Mouse (Mus musculus) neural tube, embryonic 13.5 days (tissue): ENCODE data around the gene Cacna1g. TPM values are rescaled to one million over a fixed set of nuclear protein-coding genes. Genes with fewer than 3 reads are reported as not detected.

Experiments used
- ATAC-seq: fragments of 200-750 bp; cut with Nextera tagmentation; 2 replicates; pipeline ENCODE4 v1.8.0; 2017; ENCODE audit warnings: low read depth, mild to moderate bottlenecking, moderate TSS enrichment, moderate library complexity
- H3K27ac ChIP-seq: fragments of 300-500 bp; sonication (generic); replicated peaks from 2 replicates; pipeline ENCODE4 v1.5.1; 2015; ENCODE audit warnings: moderate library complexity, mild to moderate bottlenecking, inconsistent platforms
- H3K27me3 ChIP-seq: fragments of 300-500 bp; sonication (generic); 2 replicates; pipeline ENCODE4 v1.6.1; 2015; ENCODE audit warnings: mild to moderate bottlenecking, inconsistent platforms
- H3K36me3 ChIP-seq: fragments of 300-500 bp; sonication (generic); 2 replicates; pipeline ENCODE4 v1.6.1; 2015; ENCODE audit warnings: mild to moderate bottlenecking, inconsistent platforms
- H3K4me1 ChIP-seq: fragments of 300-500 bp; sonication (generic); replicated peaks from 2 replicates; pipeline ENCODE4 v1.6.1; 2015; ENCODE audit warnings: inconsistent platforms
- H3K4me2 ChIP-seq: fragments of 300-500 bp; sonication (generic); 2 replicates; pipeline ENCODE4 v1.6.1; 2015; ENCODE audit warnings: inconsistent platforms, mild to moderate bottlenecking, moderate library complexity
- H3K4me3 ChIP-seq: fragments of 300-500 bp; sonication (generic); 2 replicates; pipeline ENCODE4 v1.5.1; 2015; ENCODE audit warnings: mild to moderate bottlenecking, inconsistent platforms
- H3K9ac ChIP-seq: fragments of 300-500 bp; sonication (generic); 2 replicates; pipeline ENCODE4 v1.6.1; 2015; ENCODE audit warnings: moderate library complexity, mild to moderate bottlenecking, inconsistent platforms
- H3K9me3 ChIP-seq: fragments of 300-500 bp; sonication (generic); 2 replicates; pipeline ENCODE4 v1.6.1; 2016; ENCODE audit warnings: inconsistent platforms
- WGBS: fragments of 180-500 bp; shearing (Covaris S2); methylation state at CpG from one replicate; pipeline ENCODE4 v1.1.7; 2015; 5-methylcytosine and 5-hydroxymethylcytosine counted together
- polyA plus RNA-seq: library from polyadenylated mRNA; unstranded; fragments of >200 nt; fragmentation: Nextera tagmentation; extraction: Ambion mirVana; gene quantifications from 2 replicates; pipeline ENCODE4 v1.2.1, GENCODE M21; 2015

The Cacna1g gene
- polyA plus RNA-seq, 1 experiment from 2014 or later = 8.9 TPM

- no peak overlapping the region for H3K4me3 ChIP-seq
- ATAC-seq = no peak
- no peaks in the 10 kb centered on the region; the same call in 1 of the 2 replicates for H3K27me3 ChIP-seq
- peaks cover 25% of the 10 kb centered on the region for H3K36me3 ChIP-seq
- peaks cover 60% of the 10 kb centered on the region for H3K4me1 ChIP-seq
- WGBS = 52% methylated on average over 6 of the region's 6 CpGs
- peak overlapping the region; percentile 65; the same call in 1 of the 2 replicates for H3K27ac ChIP-seq
- H3K9me3 ChIP-seq = no peaks in the 10 kb centered on the region
- H3K9ac ChIP-seq = no peak overlapping the region; the same call in 1 of the 2 replicates
- H3K4me2 ChIP-seq = no peak overlapping the region
Measured at GRCm38 (mm10) chr11:94440421-94440820, 33.6 kb downstream of the Cacna1g start.

- peak; percentile 29 for ATAC-seq
- 15% methylated on average over 9 of the region's 9 CpGs for WGBS
- peaks cover 57% of the 10 kb centered on the region for H3K36me3 ChIP-seq
- H3K9ac ChIP-seq = peak overlapping the region; percentile 1; the same call in 1 of the 2 replicates
- peak overlapping the region; percentile 83 for H3K27ac ChIP-seq
- no peaks in the 10 kb centered on the region for H3K9me3 ChIP-seq
- H3K4me2 ChIP-seq = no peak overlapping the region
- no peak overlapping the region for H3K4me3 ChIP-seq
- 0 out of 2 replicates have a peak, but pooled peaks cover 3% of the 10 kb centered on the region for H3K27me3 ChIP-seq
- H3K4me1 ChIP-seq = peaks cover 64% of the 10 kb centered on the region
Measured at GRCm38 (mm10) chr11:94429011-94429651, 44.9 kb downstream of the Cacna1g start.

- Histone ChIP-seq H3K27ac (peak overlapping the region; percentile 83), H3K4me1 (peaks cover 64% of the 10 kb centered on the region), H3K9me3 (no peaks in the 10 kb centered on the region), H3K4me2 (no peak overlapping the region), H3K36me3 (peaks cover 57% of the 10 kb centered on the region), H3K9ac (peak overlapping the region; percentile 34; the same call in 1 of the 2 replicates), H3K4me3 (no peak overlapping the region), H3K27me3 (no peaks in the 10 kb centered on the region)
- WGBS = 15% methylated on average over 4 of the region's 4 CpGs
- peak; percentile 80 for ATAC-seq
Measured at GRCm38 (mm10) chr11:94428091-94428835, 45.7 kb downstream of the Cacna1g start.

GRCm38 (mm10) chr11:94425656-94426055 lies 48.3 kb downstream of the Cacna1g start:
- Histone ChIP-seq H3K4me1 (peaks cover 78% of the 10 kb centered on the region), H3K9ac (no peak overlapping the region), H3K27me3 (no peaks in the 10 kb centered on the region), H3K4me3 (no peak overlapping the region), H3K4me2 (no peak overlapping the region), H3K9me3 (no peaks in the 10 kb centered on the region), H3K36me3 (peaks cover 44% of the 10 kb centered on the region), H3K27ac (no peak overlapping the region)
- WGBS = 61% methylated on average over 14 of the region's 14 CpGs
- ATAC-seq = no peak

- Histone ChIP-seq H3K4me1 (peaks cover 79% of the 10 kb centered on the region), H3K27me3 (no peaks in the 10 kb centered on the region), H3K9ac (no peak overlapping the region), H3K4me2 (no peak overlapping the region), H3K36me3 (peaks cover 44% of the 10 kb centered on the region), H3K27ac (no peak overlapping the region), H3K9me3 (no peaks in the 10 kb centered on the region), H3K4me3 (no peak overlapping the region)
- ATAC-seq = no peak
- 39% methylated on average over 5 of the region's 5 CpGs for WGBS
Measured at GRCm38 (mm10) chr11:94425215-94425614, 48.8 kb downstream of the Cacna1g start.

GRCm38 (mm10) chr11:94424380-94424779 lies 49.6 kb downstream of the Cacna1g start:
- ATAC-seq = no peak
- Histone ChIP-seq H3K4me2 (no peak overlapping the region), H3K9ac (peak overlapping the region; percentile 31; the same call in 1 of the 2 replicates), H3K4me1 (peaks cover 74% of the 10 kb centered on the region), H3K27ac (peak overlapping the region; percentile 13; the same call in 1 of the 2 replicates), H3K9me3 (no peaks in the 10 kb centered on the region), H3K36me3 (peaks cover 39% of the 10 kb centered on the region), H3K4me3 (no peak overlapping the region), H3K27me3 (no peaks in the 10 kb centered on the region; the same call in 1 of the 2 replicates)
- WGBS = 41% methylated on average over 15 of the region's 15 CpGs

- WGBS = 51% methylated on average over 5 of the region's 5 CpGs
Measured at GRCm38 (mm10) chr11:94423855-94424254, 50.1 kb downstream of the Cacna1g start.

GRCm38 (mm10) chr11:94420991-94421390 lies 53.0 kb downstream of the Cacna1g start:
- Histone ChIP-seq H3K4me1 (peaks cover 48% of the 10 kb centered on the region), H3K27me3 (peaks cover 9% of the 10 kb centered on the region), H3K4me2 (no peak overlapping the region), H3K36me3 (peaks cover 53% of the 10 kb centered on the region), H3K9me3 (no peaks in the 10 kb centered on the region), H3K9ac (no peak overlapping the region), H3K4me3 (no peak overlapping the region), H3K27ac (no peak overlapping the region)
- no peak for ATAC-seq
- WGBS = 47% methylated on average over 6 of the region's 6 CpGs

More at GRCm38 (mm10) chr11:94423855-94424254, 50.1 kb downstream of the Cacna1g start:
- ATAC-seq = no peak
- Histone ChIP-seq H3K4me2 (no peak overlapping the region), H3K27ac (peak overlapping the region; percentile 13; the same call in 1 of the 2 replicates), H3K4me1 (peaks cover 71% of the 10 kb centered on the region), H3K9me3 (no peaks in the 10 kb centered on the region), H3K36me3 (peaks cover 39% of the 10 kb centered on the region), H3K27me3 (no peaks in the 10 kb centered on the region; the same call in 1 of the 2 replicates), H3K9ac (no peak overlapping the region), H3K4me3 (no peak overlapping the region)

- Histone ChIP-seq H3K9ac (no peak overlapping the region), H3K4me2 (no peak overlapping the region), H3K36me3 (peaks cover 52% of the 10 kb centered on the region), H3K4me3 (no peak overlapping the region), H3K27ac (no peak overlapping the region), H3K4me1 (peaks cover 49% of the 10 kb centered on the region), H3K9me3 (no peaks in the 10 kb centered on the region), H3K27me3 (peaks cover 9% of the 10 kb centered on the region)
- no peak for ATAC-seq
- WGBS = 25% methylated on average over 7 of the region's 7 CpGs
Measured at GRCm38 (mm10) chr11:94420325-94420724, 53.7 kb downstream of the Cacna1g start.

- peaks cover 51% of the 10 kb centered on the region for H3K36me3 ChIP-seq
- no peaks in the 10 kb centered on the region for H3K9me3 ChIP-seq
- H3K4me3 ChIP-seq = no peak overlapping the region
- H3K9ac ChIP-seq = no peak overlapping the region; the same call in 1 of the 2 replicates
- peaks cover 54% of the 10 kb centered on the region for H3K4me1 ChIP-seq
- WGBS = 64% methylated on average over 10 of the region's 10 CpGs
- peaks cover 9% of the 10 kb centered on the region for H3K27me3 ChIP-seq
- ATAC-seq = no peak
- H3K27ac ChIP-seq = no peak overlapping the region
- no peak overlapping the region for H3K4me2 ChIP-seq
Measured at GRCm38 (mm10) chr11:94419004-94419727, 54.8 kb downstream of the Cacna1g start.

GRCm38 (mm10) chr11:94414042-94414441 lies 60.0 kb downstream of the Cacna1g start:
- Histone ChIP-seq H3K4me1 (peaks cover 51% of the 10 kb centered on the region), H3K27me3 (peaks cover 13% of the 10 kb centered on the region), H3K9ac (peak overlapping the region; percentile 45; the same call in 1 of the 2 replicates), H3K4me3 (no peak overlapping the region), H3K4me2 (no peak overlapping the region), H3K9me3 (no peaks in the 10 kb centered on the region), H3K27ac (peak overlapping the region; percentile 71), H3K36me3 (peaks cover 56% of the 10 kb centered on the region)
- no peak for ATAC-seq
- WGBS = 60% methylated on average over 4 of the region's 4 CpGs
